Mouse (Mus musculus) layer of hippocampus, postnatal 25 days (tissue): ENCODE data around the gene Xrcc4. TPM values are rescaled to one million over a fixed set of nuclear protein-coding genes. Genes with fewer than 3 reads are reported as not detected.

Experiments used
- DNase-seq, 2 experiments: peaks; one replicate each; pipeline ENCODE4 v3.0.0; 2022; ENCODE audit warnings: mixed read lengths in 2 of 2, low spot score in 1 of 2; ENCODE audit errors: extremely low spot score in 1 of 2
- total RNA-seq, 2 experiments: library from RNA; stranded (reverse); gene quantifications; 2 replicates each; pipeline ENCODE4 v1.2.3; 2021

The Xrcc4 gene
- total RNA-seq, 2 experiments from 2014 or later, result 15.0 to 16.4 TPM

- no peak for DNase-seq
Observed at GRCm38 (mm10) chr13:89970940-89971339, 118.5 kb downstream of the Xrcc4 start.

GRCm38 (mm10) chr13:89968671-89969070 lies 120.7 kb downstream of the Xrcc4 start:
- no peak for DNase-seq

- DNase-seq, result no peak
Observed at GRCm38 (mm10) chr13:89944354-89944753, 145.1 kb downstream of the Xrcc4 start.

GRCm38 (mm10) chr13:89929477-89929876 lies 159.9 kb downstream of the Xrcc4 start:
- DNase-seq, result no peak

GRCm38 (mm10) chr13:89918814-89919481 lies 170.5 kb downstream of the Xrcc4 start:
- DNase-seq, result no peak

DNA sequence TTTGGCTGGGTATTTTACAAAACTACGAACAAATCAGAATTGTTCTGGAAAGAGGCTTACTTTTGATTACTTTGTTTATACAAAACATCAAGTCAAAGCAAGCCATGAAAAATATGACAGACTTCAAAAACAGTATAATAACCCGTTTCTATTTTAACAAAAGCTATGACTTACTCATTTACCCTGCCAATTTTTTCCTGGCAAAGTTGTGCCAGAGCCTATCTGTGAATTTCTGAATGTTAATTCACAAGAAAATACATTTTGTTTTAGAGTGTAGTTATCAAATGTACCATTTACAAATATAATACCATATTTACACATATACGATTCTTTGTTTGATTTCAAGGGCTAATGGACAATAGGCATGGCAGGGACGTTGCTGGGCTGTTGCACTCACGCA lies 175.1 kb downstream of the Xrcc4 start:
- no peak for DNase-seq

DNA sequence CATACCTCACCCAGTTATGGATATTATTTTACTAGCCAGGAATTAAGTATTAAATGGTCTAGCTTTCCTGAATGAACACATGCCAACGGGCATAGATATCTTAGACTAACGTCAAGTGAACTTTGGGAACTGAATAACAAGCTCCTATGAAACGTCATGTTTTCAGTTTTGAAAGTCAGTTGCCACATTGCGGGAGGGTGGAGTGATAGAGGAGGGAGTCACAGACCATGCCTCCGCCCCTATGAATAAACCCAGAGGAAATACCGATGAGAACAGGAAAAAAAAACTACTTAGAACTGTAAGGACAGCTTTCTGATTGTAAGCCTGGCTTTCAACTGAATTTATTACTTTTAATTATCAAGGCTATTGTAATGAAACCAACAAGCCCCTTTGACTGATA lies 175.5 kb downstream of the Xrcc4 start:
- no peak for DNase-seq

- no peak for DNase-seq
Observed at GRCm38 (mm10) chr13:89906120-89906519, 183.3 kb downstream of the Xrcc4 start.

GRCm38 (mm10) chr13:89899066-89899465 lies 190.3 kb downstream of the Xrcc4 start:
- DNase-seq, result no peak

DNA sequence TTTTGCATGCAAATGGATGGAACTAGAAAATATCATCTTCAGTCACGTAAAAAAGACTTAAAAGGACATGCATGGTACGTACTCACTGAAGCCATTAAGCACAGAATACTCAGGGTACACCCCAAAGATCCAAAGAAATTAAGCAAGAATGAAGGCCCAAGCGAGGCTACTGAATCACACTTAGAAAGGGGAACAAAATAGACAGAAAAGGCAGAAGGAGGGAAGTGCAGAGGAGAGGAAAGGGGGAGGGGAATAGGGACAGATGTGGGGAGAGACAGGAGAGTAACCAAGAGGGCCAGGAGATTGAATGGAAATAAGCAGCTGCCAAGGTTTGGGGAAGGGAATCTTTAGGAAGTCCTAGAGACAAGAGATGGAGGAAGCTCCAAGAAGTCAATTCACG lies 197.3 kb downstream of the Xrcc4 start:
- DNase-seq, result no peak

DNA sequence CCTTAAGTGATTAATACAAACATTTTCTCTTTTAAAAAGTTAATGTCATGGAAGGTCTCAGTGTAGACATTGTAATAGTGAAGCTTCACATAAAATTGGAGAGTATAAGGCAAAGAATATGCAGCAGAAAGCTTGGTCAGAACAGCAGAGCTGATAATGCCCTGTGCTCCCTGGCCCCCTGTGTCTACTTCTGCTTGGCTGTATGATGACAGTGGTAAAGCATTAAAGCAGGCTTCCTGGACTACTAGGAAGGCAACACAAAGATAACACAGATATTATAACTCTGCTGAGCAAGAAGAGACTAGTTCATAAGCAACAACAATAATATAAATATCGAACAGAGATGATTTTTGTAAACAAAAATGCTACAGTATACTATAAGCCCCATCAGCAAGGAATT lies 199.2 kb downstream of the Xrcc4 start:
- DNase-seq, result no peak

GRCm38 (mm10) chr13:89889074-89889473 lies 200.3 kb downstream of the Xrcc4 start:
- DNase-seq, result no peak

GRCm38 (mm10) chr13:89883523-89883922 lies 205.9 kb downstream of the Xrcc4 start:
- no peak for DNase-seq

GRCm38 (mm10) chr13:89881281-89881680 lies 208.1 kb downstream of the Xrcc4 start:
- no peak for DNase-seq

- DNase-seq, result no peak
Observed at GRCm38 (mm10) chr13:89878832-89879468, 210.5 kb downstream of the Xrcc4 start.

- DNase-seq, result no peak
Observed at GRCm38 (mm10) chr13:89875499-89875898, 213.9 kb downstream of the Xrcc4 start.

DNA sequence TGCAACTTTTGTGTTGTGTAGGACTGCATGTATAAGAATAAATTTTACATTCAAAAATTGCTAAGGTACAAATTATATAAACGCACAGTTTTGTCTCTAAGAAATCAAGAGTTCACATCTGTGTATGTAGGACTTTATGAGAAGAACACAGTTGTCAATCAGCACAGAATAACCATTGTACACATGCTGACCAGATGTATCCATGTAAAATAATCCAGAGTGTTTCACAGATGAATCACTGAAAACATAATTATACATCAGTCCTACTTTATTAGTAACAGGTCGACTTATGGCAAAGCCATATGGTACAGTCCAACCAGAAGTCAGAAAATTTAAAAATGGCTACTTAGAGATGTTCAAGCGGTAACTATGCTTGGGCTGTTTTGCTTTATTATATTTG lies 216.7 kb downstream of the Xrcc4 start:
- DNase-seq, result no peak

GRCm38 (mm10) chr13:89854139-89854538 lies 235.3 kb downstream of the Xrcc4 start:
- no peak for DNase-seq

- no peak for DNase-seq
Observed at GRCm38 (mm10) chr13:89850746-89851145, 238.7 kb downstream of the Xrcc4 start.

- DNase-seq, result peak; percentile 12 to 18
Observed at GRCm38 (mm10) chr13:89849955-89850354, 239.5 kb downstream of the Xrcc4 start.

DNA sequence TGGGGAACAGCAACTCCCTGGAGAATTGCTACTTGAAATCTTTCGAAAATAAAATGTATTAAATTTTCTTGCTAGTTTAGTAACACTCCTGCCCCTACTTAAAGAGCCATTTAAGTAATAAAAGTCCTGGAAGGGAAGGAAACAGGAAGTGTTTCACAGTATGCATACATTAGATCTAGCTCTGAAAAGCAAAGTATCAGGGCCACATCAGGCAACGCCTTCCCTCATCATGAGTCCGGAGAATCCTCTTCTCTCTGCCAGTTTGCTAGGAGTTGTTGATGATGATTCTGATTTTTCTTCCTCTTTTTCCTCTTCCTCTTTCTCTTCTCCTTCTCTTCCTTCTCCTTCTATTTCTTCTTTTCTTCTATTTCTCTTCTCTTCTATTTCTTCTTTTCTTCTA lies 250.8 kb downstream of the Xrcc4 start:
- no peak for DNase-seq

GRCm38 (mm10) chr13:89834485-89834884 lies 254.9 kb downstream of the Xrcc4 start:
- DNase-seq, result no peak
